Mouse (Mus musculus): Measurements from ENCODE around the gene Cap1.

Gene Cap1

GRCm38 (mm10) chr4:122886579-122887254, 861 bp upstream of the Cap1 start:
- no peak for DNase-seq (ENCODE audit: low spot score)

- DNase-seq (ENCODE audit: low spot score) = no peak
Observed at GRCm38 (mm10) chr4:122884481-122885340, 1.1 kb downstream of the Cap1 start.

- DNase-seq (ENCODE audit: low spot score) = no peak
Observed at GRCm38 (mm10) chr4:122884051-122884450, 1.8 kb downstream of the Cap1 start.

- DNase-seq (ENCODE audit: low spot score) = no peak
Observed at GRCm38 (mm10) chr4:122883294-122883693, 2.6 kb downstream of the Cap1 start.

- DNase-seq (ENCODE audit: low spot score) = no peak
Observed at GRCm38 (mm10) chr4:122882544-122882943, 3.3 kb downstream of the Cap1 start.

GRCm38 (mm10) chr4:122878333-122879070, 7.4 kb downstream of the Cap1 start:
- no peak for DNase-seq (ENCODE audit: low spot score)

- no peak for DNase-seq (ENCODE audit: low spot score)
Observed at GRCm38 (mm10) chr4:122873512-122873911, 12.3 kb downstream of the Cap1 start.

- DNase-seq (ENCODE audit: low spot score) = no peak
Observed at GRCm38 (mm10) chr4:122873003-122873402, 12.9 kb downstream of the Cap1 start.

GRCm38 (mm10) chr4:122871989-122872388, 13.9 kb downstream of the Cap1 start:
- no peak for DNase-seq (ENCODE audit: low spot score)

GRCm38 (mm10) chr4:122871269-122871668, 14.6 kb downstream of the Cap1 start:
- DNase-seq (ENCODE audit: low spot score) = no peak

GRCm38 (mm10) chr4:122870741-122871140, 15.1 kb downstream of the Cap1 start:
- no peak for DNase-seq (ENCODE audit: low spot score)

- peak; percentile 39 for DNase-seq (ENCODE audit: low spot score)
Observed at GRCm38 (mm10) chr4:122870027-122870426, 15.8 kb downstream of the Cap1 start.

- no peak for DNase-seq (ENCODE audit: low spot score)
Observed at GRCm38 (mm10) chr4:122868041-122868440, 17.8 kb downstream of the Cap1 start.

- no peak for DNase-seq (ENCODE audit: low spot score)
Observed at GRCm38 (mm10) chr4:122861836-122862235, 24.0 kb downstream of the Cap1 start.

- no peak for DNase-seq (ENCODE audit: low spot score)
Observed at GRCm38 (mm10) chr4:122859096-122859674, 26.7 kb downstream of the Cap1 start.

GRCm38 (mm10) chr4:122857909-122858308, 27.9 kb downstream of the Cap1 start:
- DNase-seq (ENCODE audit: low spot score) = no peak

- DNase-seq (ENCODE audit: low spot score) = no peak
Observed at GRCm38 (mm10) chr4:122854770-122855169, 31.1 kb downstream of the Cap1 start.

GRCm38 (mm10) chr4:122853691-122854090, 32.2 kb downstream of the Cap1 start:
- DNase-seq (ENCODE audit: low spot score) = no peak

- no peak for DNase-seq (ENCODE audit: low spot score)
Observed at GRCm38 (mm10) chr4:122851535-122851934, 34.3 kb downstream of the Cap1 start.

- no peak for DNase-seq (ENCODE audit: low spot score)
Observed at GRCm38 (mm10) chr4:122848150-122848621, 37.7 kb downstream of the Cap1 start.

- no peak for DNase-seq (ENCODE audit: low spot score)
Observed at GRCm38 (mm10) chr4:122838416-122838815, 47.4 kb downstream of the Cap1 start.

GRCm38 (mm10) chr4:122837994-122838393, 47.9 kb downstream of the Cap1 start:
- no peak for DNase-seq (ENCODE audit: low spot score)

Measured in embryo, embryonic 10 days (tissue).